Mouse (Mus musculus) activated CD4-positive, CD25-positive, alpha-beta regulatory T cell, adult 4 months (primary cell): ENCODE results near the gene Arl6ip6. TPM values are rescaled to one million over a fixed set of nuclear protein-coding genes. Genes with fewer than 3 reads are reported as not detected.
A peak's percentile ranks its signal among the peaks of the same experiment; 100 is the strongest.

Source experiments
- ATAC-seq: one replicate; pipeline ENCODE4 v1.8.0; 2017
- polyA plus RNA-seq, 2 experiments: library from polyadenylated mRNA; unstranded; fragments of 100-300 nt; shearing (Covaris generic); gene quantifications; one replicate each; pipeline ENCODE4 v1.2.1; 2017

Arl6ip6 gene
- polyA plus RNA-seq: 10 to 100 TPM; 14.7 to 17.6 TPM

- peak; percentile 80 for ATAC-seq
Measured at GRCm38 (mm10) chr2:53191523-53192220, at the start of gene Arl6ip6. Gene Arl6ip6, plus strand, starts transcription at chr2:53191726.

DNA sequence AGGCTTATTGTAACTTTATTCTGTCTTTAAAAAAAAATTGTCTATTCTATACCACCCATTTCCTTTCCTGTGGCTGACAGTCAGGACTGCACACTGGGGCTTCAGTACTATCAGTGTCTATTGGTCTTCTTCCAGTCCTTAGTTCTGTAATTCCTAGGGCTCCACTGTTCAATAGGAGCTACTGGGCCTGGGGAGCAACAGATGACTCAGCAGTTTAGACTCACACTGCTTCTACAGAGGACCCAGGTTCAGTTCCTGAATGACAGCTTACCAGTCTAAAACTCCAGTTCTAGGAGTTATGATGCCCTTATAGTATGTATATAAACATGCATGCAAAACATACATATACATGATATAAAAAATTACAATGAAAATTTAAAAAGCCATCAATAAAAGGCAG, 44.7 kb upstream of the Arl6ip6 start:
- ATAC-seq: no peak

- no peak for ATAC-seq
Measured at GRCm38 (mm10) chr2:53173966-53174365, 17.6 kb upstream of the Arl6ip6 start.

DNA sequence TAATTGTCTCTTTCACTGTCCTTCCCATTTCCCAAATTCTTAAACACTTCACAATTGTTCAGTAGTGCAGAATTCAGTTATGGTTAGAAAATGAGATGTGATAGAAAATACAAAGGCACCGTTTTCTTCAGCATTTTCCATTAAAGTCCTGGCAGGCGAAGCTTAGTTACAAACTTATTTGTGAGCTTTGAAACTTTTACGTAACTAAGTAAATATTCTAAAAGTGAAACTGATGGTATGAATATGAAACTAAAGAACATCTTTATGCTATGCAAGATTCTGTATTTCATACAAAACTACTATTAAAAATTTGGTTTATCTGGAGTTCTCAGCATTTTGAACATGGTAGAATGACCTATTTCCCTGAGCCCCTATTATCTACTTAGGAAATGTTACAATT, 12.6 kb upstream of the Arl6ip6 start:
- ATAC-seq: no peak

DNA sequence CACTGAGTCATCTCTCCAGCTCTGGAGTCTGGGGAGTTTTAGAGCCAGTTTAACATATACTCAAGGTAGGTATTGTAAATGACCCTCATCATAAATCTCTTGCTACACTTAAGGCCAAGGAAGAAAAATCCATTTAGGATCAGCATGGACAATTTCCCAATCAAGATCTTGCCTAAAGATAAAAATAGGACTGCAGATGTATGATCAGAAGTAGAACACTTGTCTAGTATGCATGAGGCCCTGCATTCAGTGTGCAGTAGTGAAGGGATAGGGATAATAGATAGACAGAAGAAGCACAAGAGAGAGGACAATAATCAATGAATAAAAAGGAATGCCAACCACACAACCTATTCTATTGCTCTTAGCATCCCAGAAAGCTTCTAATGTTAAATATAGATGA, 11.7 kb upstream of the Arl6ip6 start:
- no peak for ATAC-seq

DNA sequence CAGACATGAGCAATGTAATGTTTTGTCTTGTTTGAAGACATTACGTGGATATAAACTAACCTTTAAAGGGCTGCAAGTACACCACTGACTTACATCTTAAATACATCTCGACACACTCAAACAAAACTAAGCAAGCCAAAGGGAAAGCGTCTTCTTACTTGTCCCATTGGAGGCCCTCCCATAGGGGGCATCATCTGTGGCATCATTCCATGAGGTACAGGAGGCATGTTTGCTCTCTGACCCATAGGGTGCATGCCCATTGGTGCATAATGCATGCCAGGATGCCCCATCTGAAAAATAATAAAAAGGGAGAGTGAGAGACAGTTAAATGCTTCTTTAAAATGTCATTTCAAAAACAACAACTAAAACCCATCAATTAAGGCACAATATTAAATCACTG, 1.7 kb upstream of the Arl6ip6 start:
- ATAC-seq: no peak

DNA sequence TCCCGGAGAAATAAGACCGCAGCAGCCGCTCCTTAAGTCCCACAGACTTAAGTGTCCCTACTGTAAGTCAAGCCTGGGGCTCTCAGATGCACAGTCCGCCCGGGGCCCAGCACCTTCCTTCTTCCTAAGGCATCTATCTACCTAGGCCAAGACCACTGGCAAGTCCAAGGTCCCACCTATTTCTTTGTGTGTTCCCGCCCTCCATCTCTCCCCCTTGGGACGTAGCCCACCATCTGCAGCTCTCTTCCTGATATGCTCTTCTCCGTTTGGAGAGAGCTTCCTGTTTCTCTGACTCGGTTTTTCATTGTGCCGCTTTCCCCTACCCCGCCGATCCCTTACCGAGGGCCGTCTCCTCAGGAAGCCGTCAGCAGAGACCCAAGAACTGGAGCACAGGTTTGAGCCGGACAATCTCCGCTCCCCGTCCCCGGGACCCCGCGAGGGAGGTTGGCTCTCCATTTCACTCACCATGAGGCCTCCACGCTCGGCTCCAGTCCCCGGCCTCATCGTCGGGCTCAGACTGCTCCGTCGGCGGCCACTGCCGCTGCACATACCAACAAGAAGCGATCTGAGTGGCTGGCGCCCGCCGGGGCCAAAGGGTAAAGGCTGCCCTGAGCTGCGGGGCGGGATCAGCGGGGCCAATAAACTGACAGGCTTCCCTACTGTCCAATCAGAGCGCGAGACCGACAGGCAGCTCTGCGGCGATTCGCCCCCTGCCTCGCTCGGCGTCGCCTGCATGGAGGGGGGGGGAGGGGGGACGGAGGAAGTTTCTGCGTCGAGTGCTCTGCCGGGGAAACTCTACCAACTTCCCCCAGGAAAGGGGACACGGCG, 628 bp upstream of the Arl6ip6 start, which contains the start of gene Prpf40a:
Prpf40a (minus strand) TSS at position 601 of the 828 bp plus-strand sequence.
- ATAC-seq: peak; percentile 90

DNA sequence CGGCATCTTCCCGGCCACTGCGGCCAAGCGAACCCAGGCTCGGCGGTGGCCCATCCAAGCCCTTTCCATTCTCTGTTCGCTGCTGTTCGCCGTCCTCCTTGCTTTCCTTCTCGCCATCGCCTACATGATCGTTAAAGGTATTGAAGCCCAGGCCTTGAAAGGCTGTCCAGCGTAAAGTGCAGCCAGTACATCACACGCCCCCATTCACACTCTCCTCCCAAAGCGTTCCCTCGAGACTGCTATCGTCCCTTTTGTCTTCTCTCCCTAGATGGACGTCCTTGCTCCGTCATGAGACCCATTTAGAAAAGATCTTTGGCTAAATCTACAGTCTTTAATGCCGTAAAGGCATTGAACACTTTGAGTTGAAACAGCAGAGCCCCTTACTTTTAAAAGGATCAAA, 860 bp downstream of the Arl6ip6 start:
- no peak for ATAC-seq

GRCm38 (mm10) chr2:53196431-53196830, 4.9 kb downstream of the Arl6ip6 start:
- ATAC-seq: no peak

- no peak for ATAC-seq
Measured at GRCm38 (mm10) chr2:53199203-53199602, 7.7 kb downstream of the Arl6ip6 start.

DNA sequence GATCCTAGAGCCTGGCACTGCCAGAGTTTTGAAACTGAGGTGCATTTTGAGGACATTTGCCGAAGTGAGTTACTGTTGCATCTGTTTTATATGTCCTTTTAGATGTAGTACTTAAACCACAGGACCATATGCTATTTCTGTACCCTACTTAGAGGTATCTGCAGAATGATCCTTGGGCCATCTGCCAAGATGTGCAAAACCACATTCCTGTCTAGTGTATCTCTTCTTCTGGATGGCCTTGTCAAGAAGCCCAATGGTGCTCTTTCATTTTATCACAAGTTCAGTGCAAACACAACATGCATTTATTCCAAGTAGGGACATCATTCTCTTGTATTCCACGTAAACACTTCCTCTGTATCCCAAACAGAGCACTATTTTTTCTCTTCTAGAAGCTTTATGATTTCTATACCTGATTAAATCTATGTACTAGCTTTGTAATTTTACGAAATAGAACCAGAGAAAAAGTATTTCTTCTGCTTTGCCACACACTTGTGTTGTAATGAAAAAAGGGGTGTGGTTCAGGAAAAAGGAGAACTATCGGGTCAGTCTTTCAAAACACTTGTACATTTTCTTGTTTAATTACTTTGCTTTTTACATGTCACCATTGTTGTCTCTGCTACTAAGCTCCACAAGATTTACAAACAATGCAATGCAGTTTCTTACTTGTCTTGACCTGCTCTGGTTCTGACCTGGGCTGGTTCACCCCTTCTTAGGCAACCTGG, 8.8 kb downstream of the Arl6ip6 start:
- no peak for ATAC-seq

DNA sequence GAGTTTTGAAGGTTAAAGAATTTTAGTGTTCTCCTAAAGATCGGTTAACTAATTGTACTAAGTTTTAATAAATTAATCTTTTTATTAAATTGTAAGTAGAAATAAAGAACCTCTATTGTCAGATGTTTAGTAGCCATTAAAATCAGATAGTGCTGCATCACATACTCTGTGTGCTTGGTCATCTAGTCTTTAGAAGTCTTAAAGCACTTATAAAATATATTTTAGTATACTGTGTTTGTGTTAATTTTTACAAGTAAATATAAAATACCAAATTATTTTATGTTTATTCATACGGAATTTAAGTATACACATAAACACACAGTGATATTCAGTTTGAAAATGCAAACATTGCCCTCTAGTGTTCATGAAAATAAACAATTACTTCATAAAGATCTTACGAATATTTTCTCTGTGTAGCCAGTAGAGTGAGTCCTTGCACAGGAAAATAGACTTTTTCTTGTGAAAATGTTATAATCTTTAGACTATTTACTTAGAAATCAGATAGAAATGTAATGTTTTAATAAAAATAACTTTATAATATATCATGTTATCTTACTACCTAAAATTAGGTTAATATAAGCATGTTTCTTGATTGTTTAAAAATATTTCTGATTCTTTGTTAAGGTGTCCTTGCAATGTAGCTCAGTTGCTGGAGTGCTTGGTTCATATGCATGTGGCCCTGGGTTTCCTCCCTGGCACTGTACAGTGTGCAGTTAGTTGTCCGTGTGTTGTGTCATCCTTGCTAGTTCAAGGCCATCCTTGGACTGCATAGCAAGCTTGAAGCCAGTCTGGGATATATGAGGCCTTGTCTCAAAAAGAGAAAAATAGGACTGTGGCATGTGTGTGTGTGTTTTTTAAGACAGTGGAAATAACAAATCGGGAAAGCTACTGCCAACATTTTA, 13.1 kb downstream of the Arl6ip6 start:
- peak; percentile 65 for ATAC-seq

DNA sequence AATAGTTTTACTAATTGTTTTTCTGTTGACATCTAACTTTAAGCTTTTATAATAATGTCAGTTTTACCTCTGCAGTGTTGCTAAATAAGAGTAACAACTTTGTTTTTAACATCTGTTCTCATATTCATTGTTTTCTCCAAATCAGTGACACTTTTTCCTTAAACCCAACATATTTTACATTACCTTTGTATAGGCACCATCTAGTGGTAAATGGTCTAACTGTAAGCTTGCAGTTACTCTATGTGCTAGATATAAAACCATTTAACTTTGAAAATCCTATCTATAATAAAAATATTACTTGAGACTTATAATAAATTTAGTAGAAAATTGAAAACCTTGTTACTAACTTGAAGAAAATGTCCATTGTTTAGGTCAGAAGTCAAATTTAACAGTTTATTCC, 15.2 kb downstream of the Arl6ip6 start:
- ATAC-seq: no peak

GRCm38 (mm10) chr2:53213493-53213892, 22.0 kb downstream of the Arl6ip6 start:
- no peak for ATAC-seq

DNA sequence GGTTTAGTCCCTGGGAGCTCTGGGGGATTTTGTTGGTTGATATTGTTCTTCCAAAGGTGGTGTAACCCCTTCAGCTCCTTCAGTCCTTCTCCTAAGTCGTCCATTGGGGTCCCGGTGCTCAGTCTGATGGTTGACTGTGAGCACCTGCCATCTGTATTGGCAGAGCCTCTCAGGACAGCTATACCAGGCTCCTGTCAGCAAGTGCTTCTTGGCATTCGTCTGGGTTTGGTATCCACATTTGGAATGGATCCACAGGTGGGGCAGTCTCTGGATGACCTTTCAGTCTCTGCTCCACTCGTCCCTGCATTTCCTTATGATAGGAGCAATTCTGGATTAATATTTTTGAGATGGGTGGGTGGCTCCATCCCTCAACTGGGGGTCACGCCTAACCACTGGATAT, 30.7 kb downstream of the Arl6ip6 start:
- no peak for ATAC-seq

DNA sequence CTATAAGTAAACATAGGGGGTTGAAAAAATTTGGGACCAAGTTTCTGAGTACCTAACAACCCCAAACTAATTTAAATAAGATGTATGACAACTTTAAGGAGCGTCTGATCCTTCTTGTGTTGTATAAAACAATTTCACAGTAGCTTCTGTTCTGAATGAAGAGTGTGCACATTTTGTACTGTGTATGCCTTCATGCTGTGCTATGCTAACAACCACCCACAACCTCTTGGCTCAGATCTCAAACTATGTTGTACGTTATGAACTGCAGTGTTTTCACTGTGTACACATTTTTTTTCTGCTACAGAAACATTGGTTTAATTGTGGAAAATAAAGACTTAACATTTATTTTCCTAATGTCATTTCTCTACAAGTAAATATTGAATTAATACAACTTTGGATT, 65.5 kb downstream of the Arl6ip6 start:
- no peak for ATAC-seq

Other genes starting within 250 kb of the Arl6ip6 start
- gene Prpf40a, start 442 bp upstream of the Arl6ip6 start, polyA plus RNA-seq: 100 to 1,000 TPM; 173 to 189 TPM